Mouse (Mus musculus) ovary, postnatal 36 days (tissue): ENCODE results near the gene Wnt2b.

Experiments
- DNase-seq: peaks from one replicate; pipeline ENCODE4 v3.0.0; 2022; ENCODE audit warnings: low spot score, mixed read lengths

The Wnt2b gene

DNA sequence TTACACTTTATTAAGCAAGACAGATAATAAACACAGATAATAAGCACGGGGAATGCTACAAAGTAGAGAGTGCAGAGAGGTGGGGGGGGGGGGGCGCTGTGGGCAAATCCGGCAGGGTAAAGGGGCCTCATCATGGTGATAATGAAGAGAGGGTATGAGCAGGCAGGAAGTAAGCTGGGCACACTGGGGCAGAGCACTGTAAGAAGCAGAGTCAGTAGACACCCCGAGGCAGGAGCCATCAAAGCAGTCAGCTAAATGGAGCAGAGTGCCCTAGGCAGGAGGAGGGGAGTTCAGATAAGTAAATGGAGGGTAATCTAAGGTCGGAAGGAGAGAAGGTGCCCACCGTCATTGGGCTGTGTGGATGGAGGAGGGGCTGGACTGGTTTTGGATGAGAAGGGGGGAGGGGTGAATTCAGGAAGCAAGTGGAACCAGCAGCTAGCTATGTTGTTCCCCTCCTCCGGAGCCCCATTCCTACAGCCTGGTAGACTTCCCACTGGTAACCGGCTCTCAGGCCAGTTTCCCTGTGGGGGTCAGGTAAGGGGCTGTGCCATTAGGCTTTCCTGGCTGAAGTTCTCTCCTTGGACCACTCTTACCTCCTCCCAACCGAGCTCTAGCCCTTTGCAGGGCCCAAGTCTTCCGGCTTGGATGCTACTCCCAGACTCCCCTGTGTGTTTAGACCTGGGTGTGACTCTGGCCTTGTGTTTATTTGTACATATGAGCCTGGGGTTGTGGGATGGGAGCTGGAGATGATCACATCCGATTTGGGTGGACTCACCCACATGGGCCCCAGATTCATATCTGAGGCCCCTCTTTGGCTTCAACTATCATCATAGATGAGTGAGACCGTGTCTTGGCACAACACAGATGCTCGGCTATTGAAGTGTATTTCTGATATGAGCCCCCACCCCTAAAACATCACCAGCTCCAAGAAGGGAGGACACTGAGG lies 1.9 kb upstream of the Wnt2b start:
- no peak for DNase-seq

DNA sequence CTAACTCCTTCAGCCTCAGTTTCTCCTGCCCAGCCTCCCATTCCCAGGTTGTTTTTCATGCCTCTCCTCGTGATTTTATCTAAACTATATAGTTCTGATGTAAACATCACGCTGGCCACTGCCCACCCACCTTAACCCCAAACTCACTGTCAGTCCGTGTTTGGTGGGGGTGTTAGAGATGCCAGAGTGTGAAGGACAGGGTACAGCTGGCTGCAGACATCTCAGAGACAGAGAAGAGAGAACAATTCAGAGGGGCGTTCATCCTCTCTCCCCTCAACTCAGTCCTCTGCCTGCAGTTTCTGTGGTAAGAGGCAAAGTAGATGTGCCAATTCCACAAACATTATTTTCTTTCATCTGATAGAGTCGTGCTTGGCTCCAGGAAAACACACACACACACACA lies 1.1 kb upstream of the Wnt2b start:
- DNase-seq: no peak

DNA sequence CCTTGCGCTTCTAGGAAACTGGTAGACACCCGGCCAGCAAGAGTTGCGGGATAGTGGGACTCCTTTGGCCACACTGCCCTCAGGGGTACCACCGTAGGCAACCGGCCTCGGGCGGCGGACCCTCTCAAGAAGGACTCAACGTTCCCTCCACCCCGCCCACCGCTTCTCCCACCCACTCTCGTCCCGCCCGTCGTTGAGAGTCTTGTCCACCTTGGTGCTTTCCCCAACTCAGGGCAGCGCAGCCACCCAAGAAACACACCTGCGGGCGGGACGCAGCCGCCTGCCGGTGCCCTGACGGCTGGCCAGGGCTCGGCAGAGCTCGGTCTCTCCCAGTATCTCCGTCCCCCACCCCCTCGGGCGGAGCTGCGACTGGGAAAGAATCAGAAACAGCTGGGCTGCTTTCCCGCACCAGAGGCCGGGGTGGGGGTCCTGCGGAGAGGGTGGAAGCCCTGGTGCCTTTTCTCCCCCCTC lies 455 bp upstream of the Wnt2b start:
- DNase-seq: peak; percentile 41

DNA sequence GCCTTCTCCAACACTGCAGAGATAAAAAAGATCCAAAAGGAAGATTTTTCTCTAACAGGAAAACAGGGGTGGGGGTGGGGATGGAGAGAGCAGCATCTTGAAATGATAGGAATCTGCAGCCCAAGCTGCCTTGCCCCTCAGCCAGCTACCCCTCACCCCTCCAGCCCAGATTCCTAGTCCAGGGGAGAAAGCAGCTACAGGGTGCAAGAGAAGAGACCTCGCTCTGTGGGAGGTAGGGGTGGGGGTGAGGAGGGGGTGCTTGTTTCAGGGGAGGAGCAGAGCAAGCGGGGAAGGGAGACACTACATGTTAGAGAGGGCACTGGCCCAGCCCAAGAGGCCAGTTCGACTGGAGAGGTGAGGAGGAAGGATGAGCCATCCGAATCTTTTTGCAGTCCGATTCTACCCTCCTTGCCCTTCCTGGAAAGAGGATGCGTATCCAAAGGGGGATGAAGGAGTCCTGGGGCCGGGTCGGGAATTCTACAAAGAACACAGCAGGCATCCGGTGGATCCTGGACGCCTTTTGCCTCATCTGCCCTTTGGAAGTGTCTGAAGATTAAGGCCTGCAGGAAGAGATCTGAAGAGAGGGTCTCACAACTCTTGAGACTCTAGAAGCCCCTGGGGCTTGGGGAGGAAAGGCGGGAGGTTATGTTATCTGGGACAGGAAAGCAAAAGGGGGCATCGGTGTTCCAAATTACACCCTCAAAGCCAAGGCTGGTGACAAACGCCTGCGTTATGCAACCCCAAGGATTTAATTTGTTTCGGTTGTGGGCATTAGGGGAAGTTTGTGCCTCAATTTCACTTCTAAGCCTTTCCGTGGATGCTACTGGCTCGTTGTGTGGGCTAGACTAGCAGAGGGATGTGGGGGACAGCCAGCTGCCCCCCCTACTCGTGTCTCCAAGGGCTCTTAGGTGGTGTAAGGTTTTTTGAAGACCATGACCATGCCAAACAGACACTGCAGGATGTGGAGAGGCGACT lies 1.4 kb downstream of the Wnt2b start:
- no peak for DNase-seq

DNA sequence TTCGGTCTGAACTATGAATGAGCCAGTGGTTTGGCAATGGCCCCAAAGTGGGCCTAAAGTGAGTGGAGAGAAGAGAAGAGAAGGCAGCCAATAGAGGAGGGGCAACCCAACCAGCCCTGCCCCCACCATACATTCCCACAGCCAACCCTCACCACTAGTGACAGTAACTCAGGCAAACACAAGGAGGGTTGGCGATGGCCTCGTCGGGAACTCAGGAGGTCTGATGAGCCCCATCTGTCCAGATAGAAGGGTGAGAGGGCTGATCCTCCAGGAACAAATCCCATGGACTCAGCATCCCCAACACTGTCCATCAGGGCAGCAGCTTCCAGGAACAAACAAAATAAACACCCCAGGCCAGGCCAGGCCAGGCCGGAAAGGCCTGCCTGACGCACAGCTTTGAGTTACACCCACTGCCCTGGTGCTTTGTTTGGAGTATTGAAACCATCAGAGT lies 5.6 kb downstream of the Wnt2b start:
- DNase-seq: no peak

DNA sequence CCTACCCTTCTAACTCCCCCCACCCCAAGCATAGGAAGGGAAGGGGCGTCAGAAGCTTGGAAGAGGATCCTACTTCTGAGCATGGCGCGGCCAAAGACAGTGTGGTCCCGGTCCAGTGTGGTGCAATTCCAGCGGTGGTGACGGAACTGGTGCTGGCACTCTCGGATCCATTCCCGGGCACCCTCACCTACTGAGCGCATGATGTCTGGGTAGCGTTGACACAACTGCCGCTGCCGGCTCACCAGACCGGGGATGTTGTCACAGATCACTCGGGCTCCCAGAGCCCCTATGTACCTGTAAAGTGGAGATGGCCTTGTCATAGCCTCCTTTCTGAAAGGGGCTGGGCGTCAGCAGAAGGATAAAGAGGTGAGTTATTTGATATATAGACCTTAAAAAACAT lies 7.2 kb downstream of the Wnt2b start:
- no peak for DNase-seq

DNA sequence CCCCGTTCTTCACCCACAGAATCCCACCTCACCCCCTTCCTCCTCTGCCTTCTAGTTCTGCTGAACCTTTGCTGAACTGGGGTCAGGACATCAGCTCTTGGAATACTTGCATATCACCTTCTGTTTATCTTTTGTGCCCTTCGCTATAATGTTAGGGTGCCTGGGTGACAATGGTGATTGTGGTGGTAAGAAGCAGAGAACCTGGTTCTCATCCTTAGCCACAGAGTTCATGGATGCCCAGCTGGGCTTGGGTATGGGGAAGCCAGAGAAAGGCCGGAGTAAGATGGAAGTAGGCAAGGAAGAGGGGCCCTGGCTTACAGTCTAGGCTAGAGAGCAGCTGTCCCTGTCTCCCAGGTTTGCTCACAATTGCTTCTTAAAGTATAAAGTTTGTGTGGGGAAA lies 7.6 kb downstream of the Wnt2b start:
- DNase-seq: no peak

DNA sequence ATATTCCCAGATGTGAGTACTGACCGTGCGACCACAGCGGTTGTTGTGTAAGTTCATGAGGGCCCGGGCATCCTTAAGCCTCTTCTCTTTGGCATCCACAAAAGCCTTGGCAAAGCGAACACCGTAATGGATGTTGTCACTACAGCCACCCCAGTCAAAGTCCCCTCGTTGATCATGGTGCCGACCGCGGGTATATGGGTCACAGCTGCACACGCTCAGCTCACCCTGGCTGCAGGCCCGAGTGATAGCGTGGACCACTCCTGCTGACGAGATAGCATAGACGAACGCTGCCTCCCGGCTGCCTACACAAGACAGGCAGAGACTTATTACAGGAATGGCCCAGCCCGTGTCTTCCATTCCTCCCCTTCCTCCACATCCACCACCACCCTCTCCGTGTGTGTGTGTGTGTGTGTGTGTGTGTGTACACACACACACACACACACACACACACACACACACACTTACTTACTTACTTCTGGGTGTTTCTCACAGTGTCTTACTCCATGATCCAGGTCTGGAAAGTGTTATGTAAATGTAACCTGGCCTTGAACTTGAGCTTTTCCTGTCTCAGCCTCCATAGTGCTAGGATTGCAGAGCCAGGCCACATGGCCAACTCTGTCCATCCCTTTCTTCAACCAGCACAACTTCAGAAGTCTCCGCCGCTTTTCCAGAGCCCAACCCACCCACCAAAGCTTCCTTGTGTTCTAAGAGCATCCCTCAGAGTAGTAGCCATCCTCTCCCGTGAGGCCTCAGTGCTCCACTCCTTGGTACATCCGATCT lies 8.6 kb downstream of the Wnt2b start:
- no peak for DNase-seq

DNA sequence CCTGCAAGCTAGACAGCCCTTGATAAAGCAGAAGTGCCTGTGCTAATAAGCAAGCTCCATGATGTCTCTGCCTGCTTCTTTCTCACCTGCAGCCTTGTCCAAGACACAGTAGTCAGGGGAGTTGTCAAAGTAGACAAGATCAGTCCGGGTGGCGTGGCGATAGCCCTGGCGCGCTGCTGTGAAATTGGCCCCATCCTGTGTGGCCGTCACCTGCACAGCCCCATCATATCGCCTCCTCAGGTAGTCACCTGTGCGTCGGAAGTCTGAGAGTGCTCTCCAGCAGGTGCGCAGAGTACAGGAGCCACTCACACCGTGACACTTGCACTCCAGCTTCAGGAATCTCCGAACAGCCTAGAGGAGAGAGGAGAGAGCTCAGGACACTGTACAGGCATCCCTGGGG lies 10.8 kb downstream of the Wnt2b start:
- no peak for DNase-seq

DNA sequence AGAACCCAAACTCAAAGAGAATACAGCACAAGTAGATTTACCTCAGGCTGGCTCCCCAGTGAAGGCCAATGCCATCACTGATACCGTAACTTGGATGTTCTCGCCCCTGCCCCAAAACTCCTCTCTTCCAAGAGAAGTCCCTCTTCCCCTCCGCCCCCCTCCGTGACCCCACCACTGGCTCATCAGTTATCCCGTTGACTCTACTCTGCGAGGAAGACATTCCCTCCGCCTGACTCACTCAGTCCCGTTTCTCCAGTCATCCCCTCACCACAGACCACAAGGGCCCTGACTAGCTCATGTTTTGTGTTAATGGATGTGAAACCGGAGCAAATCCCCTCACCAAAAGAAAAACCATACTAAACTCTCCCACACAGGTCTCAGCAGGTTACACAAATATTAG lies 16.8 kb downstream of the Wnt2b start:
- no peak for DNase-seq

DNA sequence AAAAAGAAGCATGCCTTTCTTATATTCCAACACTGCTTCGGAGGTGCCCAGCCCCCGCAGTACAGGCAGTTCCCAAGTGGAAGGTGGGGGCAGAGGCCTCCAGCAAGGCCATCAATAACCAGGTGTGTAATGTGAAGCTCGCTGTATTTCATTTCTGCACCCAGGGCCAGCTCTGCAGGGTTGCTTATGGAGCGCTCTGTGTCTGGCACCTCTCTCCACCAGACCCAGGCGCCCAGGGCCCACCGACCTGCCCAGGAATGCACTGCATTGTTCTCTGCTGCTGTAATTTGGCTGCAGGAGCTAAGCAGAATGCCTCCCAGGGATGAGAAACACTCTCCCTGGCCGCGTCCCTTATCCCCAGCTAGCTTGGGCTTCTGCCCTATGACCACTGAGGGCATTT lies 18.4 kb downstream of the Wnt2b start:
- DNase-seq: peak; percentile 34

DNA sequence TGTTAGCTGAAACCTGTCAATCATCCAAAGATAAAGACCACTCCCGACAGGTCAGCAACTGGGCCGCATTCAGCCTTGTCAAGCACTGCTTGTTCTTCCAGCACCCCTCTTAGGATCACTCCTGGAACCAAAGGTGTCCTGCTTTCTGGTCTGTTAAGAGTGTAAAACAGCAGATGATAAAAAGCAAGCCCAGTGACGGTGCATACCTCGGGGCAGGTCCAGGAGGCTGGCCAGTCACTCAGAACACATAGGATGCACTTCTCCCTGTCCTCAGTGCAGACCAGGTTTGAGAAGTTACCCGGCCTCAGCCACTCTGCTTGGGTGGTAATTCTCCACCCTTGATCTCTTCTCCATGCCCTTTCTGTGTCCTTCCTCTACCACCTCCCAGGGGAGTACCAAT lies 19.0 kb downstream of the Wnt2b start:
- DNase-seq: no peak

DNA sequence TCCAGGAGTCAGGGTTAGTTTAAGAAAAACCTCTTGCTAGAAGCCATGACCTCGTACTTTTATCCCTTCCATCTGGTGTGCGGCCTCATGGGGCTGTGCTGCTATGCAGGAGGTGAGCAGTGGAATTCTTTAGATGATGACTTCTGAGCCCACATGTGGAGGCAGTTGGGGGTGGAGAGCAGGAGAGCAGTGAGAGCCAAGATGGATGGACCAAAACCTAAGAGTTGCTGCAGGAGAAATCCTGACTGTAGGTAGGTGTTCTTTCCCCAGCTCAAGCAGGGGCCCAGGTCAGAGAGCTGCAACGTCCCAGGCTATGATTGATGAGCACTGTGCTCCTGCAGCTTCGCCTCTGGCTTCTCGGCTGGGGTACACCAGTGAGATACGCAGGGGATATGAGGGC lies 21.0 kb downstream of the Wnt2b start:
- DNase-seq: no peak

DNA sequence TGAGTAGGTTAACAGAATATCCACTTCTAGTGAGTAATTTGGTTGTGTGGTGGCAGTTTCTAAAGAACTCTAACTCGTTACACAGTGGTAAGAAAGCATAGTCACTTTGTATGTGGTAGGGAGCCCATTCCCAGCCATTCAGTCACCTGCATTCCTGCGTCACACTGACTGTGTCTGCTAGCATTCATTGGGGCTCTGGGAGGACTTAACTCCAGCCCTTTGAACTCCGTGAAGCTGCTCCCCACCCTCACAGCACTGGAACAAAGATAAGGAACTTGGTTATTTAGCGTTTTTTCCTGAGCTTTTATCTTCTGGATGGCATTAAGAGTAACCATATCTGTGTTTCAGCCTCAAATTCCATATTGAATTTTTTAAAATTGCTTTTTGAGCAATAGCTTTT lies 23.4 kb downstream of the Wnt2b start:
- DNase-seq: no peak

DNA sequence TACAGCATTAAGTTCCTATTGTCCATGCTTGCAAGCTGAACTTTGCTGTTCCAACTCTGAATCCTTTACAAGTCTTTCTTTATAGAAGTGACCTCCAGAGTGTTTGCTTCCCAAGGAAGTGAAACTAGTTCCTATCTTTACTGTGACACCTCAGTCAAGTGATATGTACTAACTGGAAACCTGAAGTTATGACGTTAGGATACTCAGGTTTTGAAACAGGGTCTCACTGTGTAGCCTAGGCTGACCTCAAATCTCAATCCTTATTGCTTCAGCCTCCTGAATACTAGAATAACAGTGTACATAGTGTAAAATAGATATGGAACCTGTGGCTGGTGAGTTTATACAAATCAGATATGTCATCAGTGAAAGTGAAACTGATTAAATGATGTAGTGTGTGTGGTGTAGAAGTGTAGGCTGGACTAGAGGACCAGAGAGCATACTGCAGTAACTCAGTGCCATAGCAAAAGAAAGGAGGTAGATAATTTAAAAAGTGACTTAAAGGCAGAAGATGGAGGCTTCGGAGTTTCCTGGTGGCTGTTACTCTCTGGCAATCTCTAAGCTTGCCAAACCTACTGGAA lies 23.9 kb downstream of the Wnt2b start:
- no peak for DNase-seq

DNA sequence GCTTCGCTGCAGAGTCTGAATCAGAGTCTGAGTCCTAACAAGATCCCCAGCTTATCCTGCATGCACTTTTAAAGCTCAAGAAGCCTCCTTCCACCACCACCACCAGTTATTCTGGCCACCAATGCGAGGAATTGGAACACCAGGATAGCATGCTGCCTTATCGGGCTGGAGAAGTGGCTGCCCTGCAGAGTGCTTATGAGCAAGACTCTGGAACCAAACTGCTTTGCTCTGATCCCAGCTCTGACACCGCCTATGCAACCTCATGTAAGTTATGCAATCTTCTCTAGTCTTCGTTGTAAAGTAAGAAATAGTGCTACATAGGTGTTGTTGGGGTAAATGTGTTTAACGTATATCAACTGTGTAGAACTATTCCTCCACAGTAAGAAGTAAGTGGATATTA lies 32.3 kb downstream of the Wnt2b start:
- DNase-seq: no peak

DNA sequence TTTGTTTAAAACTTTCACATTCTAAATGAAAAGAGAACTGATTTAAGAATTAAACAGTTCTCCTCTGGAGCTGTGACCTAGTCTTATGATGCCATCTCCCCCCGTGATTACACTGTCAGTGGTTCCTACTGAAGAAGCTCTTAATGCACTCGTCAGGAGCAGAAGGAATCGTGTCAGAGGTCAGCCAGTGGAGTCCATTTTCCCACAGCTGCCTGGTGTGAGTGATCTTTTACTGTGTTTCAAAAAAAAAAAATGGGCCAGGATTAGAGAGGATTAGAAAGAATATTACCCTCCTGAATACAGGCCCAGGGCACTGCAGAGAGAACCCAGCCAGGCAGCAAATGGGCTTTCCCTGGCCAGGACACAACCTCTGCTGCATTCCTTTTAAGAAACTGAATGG lies 46.7 kb downstream of the Wnt2b start:
- DNase-seq: no peak

DNA sequence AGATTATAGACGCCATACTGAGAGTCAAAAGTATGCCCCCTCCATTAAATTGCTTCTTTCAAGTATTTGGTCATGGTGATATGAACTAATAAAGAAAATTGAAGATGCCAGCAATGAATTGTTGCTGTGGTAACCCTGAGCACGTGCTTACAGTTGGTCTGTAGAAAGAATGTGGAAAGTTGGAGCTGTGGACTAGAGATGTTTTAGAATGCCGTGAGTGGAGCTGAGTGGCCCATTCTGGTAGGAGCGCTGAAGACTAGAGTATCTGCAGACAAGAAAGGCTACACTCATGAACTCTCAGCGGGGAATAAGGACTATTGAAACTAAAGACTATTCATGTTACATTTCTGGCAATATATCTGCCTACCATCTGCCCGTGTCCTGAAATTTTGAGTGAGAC lies 52.5 kb downstream of the Wnt2b start:
- no peak for DNase-seq

DNA sequence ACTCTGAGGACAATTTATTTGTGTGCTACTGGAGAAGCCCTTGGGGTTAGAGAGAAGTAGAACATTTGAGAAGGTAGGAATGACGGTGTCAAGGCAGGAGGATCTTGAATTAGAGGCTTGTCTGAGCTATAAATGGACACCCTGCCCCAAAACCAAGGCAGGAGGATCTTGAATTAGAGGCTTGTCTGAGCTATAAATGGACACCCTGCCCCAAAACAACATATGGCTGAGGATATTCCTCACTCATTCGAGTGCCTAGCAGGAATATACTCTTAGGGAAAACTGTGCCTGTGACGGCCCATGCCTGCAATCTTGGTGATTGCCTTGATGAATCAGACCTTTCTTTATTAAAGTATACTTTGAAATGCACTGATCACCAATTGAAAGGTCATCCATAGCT lies 55.7 kb downstream of the Wnt2b start:
- no peak for DNase-seq

DNA sequence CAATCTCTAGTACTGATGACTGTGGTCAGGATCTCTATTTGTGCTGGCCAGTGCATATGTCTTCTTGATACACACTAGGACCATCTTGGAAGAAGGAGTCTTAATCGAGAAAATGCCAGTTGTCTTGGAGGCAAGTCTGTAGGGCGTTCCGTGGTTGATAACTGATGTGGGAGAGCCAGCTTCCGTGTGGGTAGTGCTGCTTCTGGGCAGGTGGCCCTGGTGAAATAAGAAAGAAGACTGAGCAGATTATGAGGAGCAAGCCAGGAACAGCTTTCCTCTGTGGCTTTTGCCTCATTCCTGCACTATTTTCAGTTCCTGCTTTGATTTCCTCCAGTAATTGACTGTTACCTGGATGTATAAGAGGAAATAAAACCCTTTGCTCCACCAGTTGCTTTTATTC lies 56.3 kb downstream of the Wnt2b start:
- DNase-seq: no peak

DNA sequence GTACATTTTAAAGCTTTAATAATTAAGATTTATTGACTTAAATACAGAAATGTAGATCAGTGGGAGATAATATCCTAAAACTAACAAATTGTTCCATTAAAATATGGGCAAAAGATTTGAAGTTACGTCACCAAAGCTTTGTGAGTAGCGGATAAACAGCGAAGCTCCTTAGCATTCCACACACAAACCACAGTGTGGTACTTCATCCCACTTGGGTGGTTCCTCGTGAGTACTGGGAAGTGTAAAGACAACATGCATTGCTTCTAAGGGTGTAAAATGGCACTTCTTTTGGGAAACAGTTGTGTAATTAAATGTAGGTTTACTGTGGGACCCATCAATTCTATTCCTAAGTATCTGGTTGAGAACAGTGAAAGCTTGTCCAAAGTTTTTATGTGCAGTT lies 60.6 kb downstream of the Wnt2b start:
- no peak for DNase-seq

DNA sequence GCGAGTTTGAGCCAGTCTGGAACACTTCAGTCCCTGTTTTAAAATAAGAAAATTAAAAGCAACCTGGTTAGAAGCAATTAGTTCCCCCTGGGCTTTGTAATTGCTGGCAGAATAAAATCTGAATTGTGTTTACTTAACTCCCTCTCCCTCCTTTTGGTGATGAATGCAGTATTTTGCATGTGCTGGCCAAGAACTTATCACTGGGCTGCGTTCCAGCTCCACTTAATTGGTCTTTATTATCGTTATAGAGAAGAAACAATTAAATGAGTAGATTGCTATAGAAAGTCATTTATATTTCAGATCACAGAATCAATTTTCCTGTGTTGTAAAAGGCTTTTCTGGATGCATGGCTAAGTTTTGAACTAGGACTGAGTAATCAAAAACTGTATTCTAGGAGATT lies 65.6 kb downstream of the Wnt2b start:
- DNase-seq: no peak
